Mouse (Mus musculus) macrophage (primary cell): ENCODE data around the gene Sik3. TPM values are rescaled to one million over a fixed set of nuclear protein-coding genes. Genes with fewer than 3 reads are reported as not detected.

Experiments used
- H3K27ac ChIP-seq: fragments of 350-480 bp; formaldehyde crosslinking; 2 replicates; pipeline ENCODE4 v1.9.0; 2021
- H3K36me3 ChIP-seq: fragments of 350-480 bp; formaldehyde crosslinking; 2 replicates; pipeline ENCODE4 v1.9.0; 2021; ENCODE audit errors: inconsistent target
- H3K4me3 ChIP-seq: fragments of 350-480 bp; formaldehyde crosslinking; 2 replicates; pipeline ENCODE4 v1.9.0; 2021; ENCODE audit errors: inconsistent target
- H3K79me2 ChIP-seq: fragments of 350-480 bp; formaldehyde crosslinking; 2 replicates; pipeline ENCODE4 v1.9.0; 2021; ENCODE audit errors: inconsistent target
- WGBS: methylation state at CpG from one replicate; pipeline ENCODE4 v1.1.7; 2026; ENCODE audit warnings: inconsistent platforms; ENCODE audit not compliant: missing documents; 5-methylcytosine and 5-hydroxymethylcytosine counted together
- polyA plus RNA-seq: library from polyadenylated mRNA; stranded (reverse); fragments of 250-400 nt; gene quantifications from 3 replicates; pipeline ENCODE4 v1.2.4, GENCODE M21; 2018; ENCODE audit warnings: inconsistent platforms

The Sik3 gene
- polyA plus RNA-seq, 1 experiment from 2014 or later: 34.1 TPM

DNA sequence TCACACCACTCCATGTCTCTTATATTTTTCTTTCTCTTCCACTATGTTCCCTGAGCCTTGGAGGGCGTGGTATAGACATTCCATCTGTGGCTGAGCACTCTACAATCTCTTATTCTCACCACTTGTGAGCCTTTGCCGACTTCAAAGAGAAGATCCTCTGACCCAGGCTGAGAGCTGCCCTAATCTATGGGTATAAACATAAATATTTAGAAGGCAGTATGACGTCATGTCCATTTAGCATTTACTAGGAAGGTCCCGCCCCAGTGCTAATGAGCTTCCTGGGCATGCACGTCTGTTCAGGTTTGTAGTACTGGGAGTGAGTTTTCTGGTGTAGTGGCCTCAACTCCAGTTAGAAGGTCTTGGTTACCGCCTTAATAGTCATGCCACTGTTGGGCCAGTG lies 16.9 kb downstream of the Sik3 start:
- H3K27ac ChIP-seq: no peak overlapping the region
- H3K4me3 ChIP-seq: no peak overlapping the region
- H3K36me3 ChIP-seq: no peaks in the 10 kb centered on the region
- 94% methylated on average over 6 of the region's 6 CpGs for WGBS
- H3K79me2 ChIP-seq: peaks cover 97% of the 10 kb centered on the region

DNA sequence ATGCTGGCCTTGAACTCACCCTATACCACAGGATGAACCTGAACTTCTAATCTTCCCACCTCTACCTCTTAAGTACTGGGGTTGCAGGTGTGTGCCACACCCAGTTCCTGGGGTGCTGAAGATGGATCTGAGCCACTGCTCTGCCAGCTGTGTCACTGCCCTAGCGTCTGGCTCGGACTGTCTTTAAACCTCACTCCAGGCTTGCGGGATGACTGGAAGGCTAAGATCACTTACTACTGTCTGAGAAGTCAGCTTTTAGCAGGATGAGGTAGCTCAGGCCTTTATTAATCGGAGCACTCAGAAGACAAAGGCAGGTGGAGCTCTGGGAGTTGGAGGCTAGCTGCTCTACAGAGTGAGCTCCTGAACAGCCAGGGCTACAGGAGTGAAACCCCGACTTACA lies 17.6 kb downstream of the Sik3 start:
- no peak overlapping the region for H3K27ac ChIP-seq
- 91% methylated on average over 5 of the region's 5 CpGs for WGBS

GRCm38 (mm10) chr9:46030968-46031367 lies 18.3 kb downstream of the Sik3 start:
- no peak overlapping the region for H3K4me3 ChIP-seq
- 86% methylated on average over 6 of the region's 6 CpGs for WGBS
- no peak overlapping the region for H3K27ac ChIP-seq
- peaks cover 97% of the 10 kb centered on the region for H3K79me2 ChIP-seq
- no peaks in the 10 kb centered on the region for H3K36me3 ChIP-seq

More for the DNA sequence above, 17.6 kb downstream of the Sik3 start:
- Histone ChIP-seq H3K36me3 (no peaks in the 10 kb centered on the region), H3K79me2 (peaks cover 97% of the 10 kb centered on the region), H3K4me3 (no peak overlapping the region)

DNA sequence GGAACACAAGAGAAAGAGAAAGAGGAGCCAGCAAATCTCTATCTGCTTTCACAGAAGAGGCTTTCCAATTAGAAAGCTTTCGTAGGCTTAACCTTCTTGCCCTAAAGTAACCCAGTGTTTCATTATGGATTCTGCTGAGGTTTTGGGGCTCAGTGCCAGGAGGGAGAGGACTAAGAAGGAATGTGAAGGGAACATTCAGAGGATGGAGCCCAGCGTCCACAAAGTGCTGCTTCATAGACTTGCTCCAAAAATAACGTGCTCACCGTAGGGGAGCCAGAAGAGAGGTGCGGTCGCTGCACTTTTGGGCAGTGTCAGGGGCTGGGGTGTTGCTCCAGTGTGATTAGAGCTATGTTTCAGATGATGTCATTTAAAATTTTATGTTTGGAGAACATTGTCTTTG lies 19.6 kb downstream of the Sik3 start:
- 93% methylated on average over 6 of the region's 6 CpGs for WGBS
- Histone ChIP-seq H3K4me3 (no peak overlapping the region), H3K36me3 (no peaks in the 10 kb centered on the region), H3K27ac (no peak overlapping the region), H3K79me2 (peaks cover 97% of the 10 kb centered on the region)

GRCm38 (mm10) chr9:46033058-46033457 lies 20.4 kb downstream of the Sik3 start:
- Histone ChIP-seq H3K79me2 (peaks cover 100% of the 10 kb centered on the region), H3K4me3 (no peak overlapping the region), H3K36me3 (no peaks in the 10 kb centered on the region), H3K27ac (peak overlapping the region; percentile 51)
- 50% methylated on average over 1 of the region's 1 CpGs for WGBS

- H3K27ac ChIP-seq: peak overlapping the region; percentile 51
- H3K36me3 ChIP-seq: no peaks in the 10 kb centered on the region
- H3K79me2 ChIP-seq: peaks cover 100% of the 10 kb centered on the region
- H3K4me3 ChIP-seq: no peak overlapping the region
- WGBS: 11% methylated on average over 3 of the region's 3 CpGs
Observed at GRCm38 (mm10) chr9:46033862-46034261, 21.2 kb downstream of the Sik3 start.

DNA sequence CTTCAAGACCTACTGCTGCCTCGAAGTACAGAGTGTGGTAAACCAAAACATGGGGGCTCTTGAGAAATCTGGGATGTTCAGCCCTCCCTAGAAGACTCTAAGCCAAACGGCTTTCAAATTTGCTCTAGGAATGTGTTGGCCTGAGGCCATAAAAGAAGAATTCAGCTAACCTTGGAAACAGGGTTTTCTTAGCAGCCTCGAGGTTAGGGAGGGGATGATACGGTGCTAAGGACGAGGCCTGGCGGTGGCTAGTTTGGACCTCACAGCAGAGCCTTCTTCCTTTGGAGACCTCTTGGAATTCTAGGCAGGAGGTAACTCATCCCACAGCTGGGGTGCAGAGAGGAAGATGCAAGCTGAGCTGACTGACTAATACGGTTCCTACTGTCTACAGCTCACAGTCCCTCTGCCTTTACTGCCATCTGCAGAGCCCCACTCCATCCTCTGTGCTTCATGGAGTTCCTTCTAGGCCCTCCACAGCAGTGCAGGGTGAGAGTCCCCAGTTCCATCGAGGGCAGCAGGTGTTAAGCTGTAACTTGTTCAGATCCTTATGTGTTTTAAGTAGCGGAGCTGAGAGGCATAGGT lies 22.8 kb downstream of the Sik3 start:
- no peak overlapping the region for H3K4me3 ChIP-seq
- 83% methylated on average over 9 of the region's 9 CpGs for WGBS
- H3K27ac ChIP-seq: no peak overlapping the region
- H3K79me2 ChIP-seq: peaks cover 100% of the 10 kb centered on the region
- H3K36me3 ChIP-seq: no peaks in the 10 kb centered on the region

DNA sequence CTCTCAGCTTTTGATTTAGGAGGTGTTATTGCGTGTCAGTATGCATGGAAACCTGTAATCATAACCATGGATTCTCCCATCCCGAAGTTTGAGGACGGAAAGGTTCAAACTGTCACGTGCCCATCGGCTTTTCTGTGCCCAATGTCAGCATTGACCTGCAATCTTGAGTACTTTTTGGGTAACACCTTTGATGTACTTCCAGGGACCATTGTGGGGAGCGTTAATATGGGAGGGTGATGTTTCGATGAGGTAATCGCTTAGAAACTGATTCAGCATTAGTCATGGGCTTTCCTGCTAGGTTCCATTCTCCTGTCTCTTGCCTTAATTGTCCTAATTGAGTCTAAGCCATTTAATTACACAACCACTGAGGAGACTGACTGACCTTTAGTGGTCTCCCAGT lies 24.3 kb downstream of the Sik3 start:
- Histone ChIP-seq H3K27ac (no peak overlapping the region), H3K4me3 (no peak overlapping the region), H3K79me2 (peaks cover 100% of the 10 kb centered on the region), H3K36me3 (no peaks in the 10 kb centered on the region)
- 92% methylated on average over 8 of the region's 8 CpGs for WGBS

GRCm38 (mm10) chr9:46038786-46039185 lies 26.2 kb downstream of the Sik3 start:
- Histone ChIP-seq H3K36me3 (no peaks in the 10 kb centered on the region), H3K4me3 (no peak overlapping the region), H3K27ac (no peak overlapping the region), H3K79me2 (peaks cover 100% of the 10 kb centered on the region)
- 97% methylated on average over 13 of the region's 13 CpGs for WGBS

DNA sequence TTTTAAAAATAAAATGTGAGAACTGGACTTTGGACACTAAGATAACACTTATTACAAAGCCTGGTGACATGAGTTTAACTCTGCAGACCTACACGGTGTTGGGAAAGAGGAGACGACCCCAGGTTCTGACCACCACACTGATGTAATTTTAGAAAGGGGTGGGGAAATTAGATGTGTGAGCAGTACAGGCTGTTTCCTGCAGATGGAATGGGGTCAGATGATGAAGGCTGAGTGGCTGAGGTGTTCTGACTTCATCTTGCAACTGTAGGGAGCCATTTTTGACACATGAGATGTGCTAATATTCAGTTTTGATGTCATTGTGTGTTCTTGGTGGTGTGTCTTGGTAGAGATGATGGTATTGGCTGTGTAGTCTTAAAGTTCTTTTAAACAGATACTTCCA lies 28.6 kb downstream of the Sik3 start:
- peaks cover 93% of the 10 kb centered on the region for H3K79me2 ChIP-seq
- H3K27ac ChIP-seq: no peak overlapping the region
- WGBS: 39% methylated on average over 2 of the region's 2 CpGs
- H3K36me3 ChIP-seq: no peaks in the 10 kb centered on the region
- no peak overlapping the region for H3K4me3 ChIP-seq

GRCm38 (mm10) chr9:46042387-46042786 lies 29.8 kb downstream of the Sik3 start:
- H3K79me2 ChIP-seq: peaks cover 91% of the 10 kb centered on the region
- no peaks in the 10 kb centered on the region for H3K36me3 ChIP-seq
- no peak overlapping the region for H3K27ac ChIP-seq
- no peak overlapping the region for H3K4me3 ChIP-seq
- 92% methylated on average over 3 of the region's 3 CpGs for WGBS

- no peak overlapping the region for H3K27ac ChIP-seq
- WGBS: 95% methylated on average over 8 of the region's 8 CpGs
Observed at GRCm38 (mm10) chr9:46043626-46044025, 31.0 kb downstream of the Sik3 start.

DNA sequence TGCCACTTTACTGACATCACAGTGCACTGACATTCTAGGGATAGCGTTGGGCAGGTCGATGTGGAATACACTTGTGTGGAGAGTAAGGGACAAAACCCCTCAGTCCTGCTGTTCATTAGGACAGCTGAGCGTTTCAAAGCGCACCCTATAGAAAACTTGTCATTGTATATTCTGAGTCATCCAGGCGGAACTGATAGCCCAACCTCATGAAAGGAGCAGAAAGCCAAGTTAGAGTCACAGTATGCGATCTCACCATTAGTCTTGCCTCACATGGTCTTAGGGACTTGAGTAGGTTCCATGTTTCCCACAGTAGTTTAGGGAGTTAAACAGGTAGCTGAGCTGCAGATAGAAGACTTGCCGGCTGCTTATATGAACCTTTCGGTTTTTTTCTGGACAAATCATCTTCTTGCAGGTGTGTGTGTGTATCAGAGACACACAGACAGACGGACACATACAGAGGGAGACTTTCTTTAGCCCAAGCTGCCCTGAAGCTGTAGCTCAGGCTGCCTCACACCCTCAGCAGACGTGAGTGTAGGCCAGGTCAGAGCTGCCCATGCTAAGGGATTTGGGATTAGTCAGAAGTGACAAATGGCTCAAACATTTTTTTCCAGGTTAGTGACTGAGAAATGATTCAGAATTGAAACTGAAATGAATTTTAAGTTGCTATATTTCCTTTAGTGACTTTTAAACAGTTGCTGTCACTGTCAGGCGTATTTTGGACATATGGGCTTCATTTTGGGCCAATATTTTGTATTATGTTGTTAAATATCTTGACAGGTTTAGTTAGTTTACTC lies 34.3 kb downstream of the Sik3 start:
- Histone ChIP-seq H3K36me3 (no peaks in the 10 kb centered on the region), H3K79me2 (peaks cover 91% of the 10 kb centered on the region), H3K27ac (no peak overlapping the region), H3K4me3 (no peak overlapping the region)
- WGBS: 95% methylated on average over 11 of the region's 11 CpGs

More at GRCm38 (mm10) chr9:46043626-46044025, 31.0 kb downstream of the Sik3 start:
- Histone ChIP-seq H3K79me2 (peaks cover 91% of the 10 kb centered on the region), H3K4me3 (no peak overlapping the region), H3K36me3 (no peaks in the 10 kb centered on the region)

DNA sequence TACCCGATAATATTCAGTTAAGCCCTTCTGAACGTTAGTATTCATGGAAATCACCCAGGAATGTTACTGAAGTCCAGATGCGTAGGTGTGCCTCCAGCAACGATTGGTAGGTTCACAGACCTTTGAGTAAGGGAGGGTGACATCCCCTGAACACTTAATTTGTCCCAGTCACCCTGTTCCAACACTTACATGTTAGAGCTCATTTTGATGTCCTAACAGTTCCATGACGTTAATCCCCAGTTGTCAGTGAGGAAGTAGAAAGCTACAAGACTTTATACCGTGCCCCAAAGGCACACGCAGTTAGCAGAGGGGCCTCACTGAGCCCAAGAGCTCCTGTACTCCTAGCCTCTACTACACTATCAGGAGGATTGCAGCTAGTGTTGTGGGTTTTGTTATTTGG lies 36.9 kb downstream of the Sik3 start:
- H3K27ac ChIP-seq: no peak overlapping the region
- H3K4me3 ChIP-seq: no peak overlapping the region
- 77% methylated on average over 7 of the region's 7 CpGs for WGBS
- no peaks in the 10 kb centered on the region for H3K36me3 ChIP-seq
- H3K79me2 ChIP-seq: peaks cover 95% of the 10 kb centered on the region; the same call in 1 of the 2 replicates

- Histone ChIP-seq H3K4me3 (no peak overlapping the region), H3K36me3 (no peaks in the 10 kb centered on the region), H3K27ac (no peak overlapping the region), H3K79me2 (peaks cover 95% of the 10 kb centered on the region; the same call in 1 of the 2 replicates)
- 85% methylated on average over 8 of the region's 8 CpGs for WGBS
Observed at GRCm38 (mm10) chr9:46050203-46050602, 37.6 kb downstream of the Sik3 start.
